Mouse (Mus musculus) skeletal muscle tissue, postnatal 0 days (tissue): ENCODE measurements around the gene Aamp. TPM values are rescaled to one million over a fixed set of nuclear protein-coding genes. Genes with fewer than 3 reads are reported as not detected.

Source experiments
- polyA plus RNA-seq: library from polyadenylated mRNA; unstranded; fragments of >200 nt; fragmentation: Nextera tagmentation; extraction: Ambion mirVana; gene quantifications from 2 replicates; pipeline ENCODE4 v1.2.1, GENCODE M21; 2015

Gene Aamp
- 152 and 164 TPM in 2 replicates for polyA plus RNA-seq

DNA sequence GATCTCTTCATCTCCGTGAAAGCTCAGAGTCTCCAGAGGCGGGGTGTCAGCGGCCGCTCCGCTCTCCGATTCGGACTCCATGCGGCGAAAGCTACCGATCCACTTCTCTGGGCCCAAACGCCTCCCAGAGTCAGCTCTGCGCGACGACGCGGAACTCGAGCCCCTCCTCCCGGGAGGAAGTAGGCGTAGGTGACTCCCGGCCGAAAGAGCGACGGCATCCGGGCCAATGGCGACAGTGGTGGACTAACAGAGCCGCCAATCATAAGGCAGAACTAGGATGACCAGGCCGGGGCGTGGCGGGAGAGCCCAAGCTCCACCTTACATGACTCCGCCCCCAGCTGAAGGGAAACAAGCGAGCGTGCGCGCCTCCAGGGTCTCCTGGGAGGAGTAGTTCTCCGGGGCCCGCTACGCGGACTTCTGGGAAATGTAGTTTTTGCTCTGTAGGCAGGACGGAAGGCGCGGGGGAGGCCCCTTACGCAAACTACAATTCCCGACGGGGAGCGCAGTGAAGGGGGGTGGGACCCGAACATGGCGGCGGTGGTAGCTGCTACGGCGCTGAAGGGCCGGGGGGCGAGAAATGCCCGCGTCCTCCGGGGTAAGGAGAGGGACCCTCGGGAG, at the start of gene Aamp, which contains the start of gene Pnkd:
TSS of gene Aamp (minus strand) at position 196 of the 618 bp plus-strand sequence.
TSS of gene Pnkd (plus strand) at position 388 of the 618 bp plus-strand sequence.

DNA sequence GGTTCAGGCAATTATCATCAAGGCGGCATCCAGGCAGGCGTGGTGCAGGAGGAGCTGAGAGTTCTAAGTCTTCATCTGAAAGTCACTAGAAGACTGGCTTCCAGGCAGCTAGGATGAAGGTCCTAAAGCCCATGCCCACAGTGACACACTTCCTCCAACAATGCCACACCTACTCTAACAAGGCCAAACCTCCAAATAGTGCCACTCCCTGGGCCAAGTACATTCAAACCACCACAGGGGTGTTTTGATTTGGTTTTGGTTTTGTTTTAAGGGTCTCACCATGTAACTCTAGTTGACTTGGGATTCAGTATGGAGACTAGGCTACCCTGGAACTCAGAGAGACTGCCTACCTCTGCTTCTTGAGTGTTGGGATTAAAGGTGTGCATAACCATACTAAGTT, 21.0 kb upstream of the Aamp start, which contains the start of gene Tmbim1:
TSS of gene Tmbim1 (minus strand) at position 101 of the 400 bp plus-strand sequence.

DNA sequence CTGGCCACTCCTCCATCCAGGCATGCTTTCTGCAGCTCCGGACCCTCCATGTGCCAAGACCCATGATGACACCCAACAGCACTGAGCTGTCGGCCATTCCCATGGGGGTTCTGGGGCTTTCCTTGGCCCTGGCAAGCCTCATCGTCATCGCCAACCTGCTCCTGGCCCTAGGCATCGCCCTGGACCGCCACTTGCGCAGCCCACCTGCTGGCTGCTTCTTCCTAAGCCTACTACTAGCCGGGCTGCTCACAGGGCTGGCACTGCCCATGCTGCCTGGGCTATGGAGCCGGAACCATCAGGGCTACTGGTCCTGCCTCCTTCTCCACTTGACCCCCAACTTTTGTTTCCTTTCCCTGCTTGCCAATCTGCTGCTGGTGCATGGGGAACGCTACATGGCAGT, 6.0 kb downstream of the Aamp start, which contains the start of gene Gpbar1:
TSS of gene Gpbar1 (plus strand) at position 13 of the 400 bp plus-strand sequence.

DNA sequence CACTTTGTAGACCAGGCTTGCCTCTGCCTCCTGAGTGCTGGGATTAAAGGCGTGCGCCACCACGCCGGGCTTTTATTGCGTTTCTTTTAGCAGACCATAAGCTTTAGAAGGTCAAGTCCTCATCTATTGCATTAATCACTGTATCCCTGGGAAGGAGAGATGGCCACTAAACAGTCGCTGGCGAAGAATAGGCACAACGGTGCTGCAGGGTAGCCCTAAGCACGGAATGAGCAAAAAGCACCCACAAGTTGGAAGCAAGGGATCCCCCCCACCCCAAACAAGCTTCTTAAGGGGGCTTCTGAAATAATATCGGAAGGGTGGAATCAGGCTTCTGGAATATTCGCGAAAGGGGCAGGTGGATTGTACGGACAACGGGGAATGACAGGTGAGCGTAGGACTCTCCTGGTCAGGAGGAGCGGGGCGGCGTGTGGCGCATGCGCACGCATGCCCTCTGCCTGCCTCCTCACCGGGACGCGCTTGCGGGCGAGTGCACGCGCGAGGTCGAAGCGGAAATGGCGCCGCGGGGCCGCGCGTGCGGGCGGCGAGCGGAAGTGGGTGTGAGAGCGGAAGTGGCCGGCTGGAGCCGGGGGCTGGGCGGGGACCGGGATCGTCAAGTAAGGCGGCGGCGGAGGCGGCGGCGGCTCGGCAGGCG, 48.5 kb downstream of the Aamp start, which contains the start of gene Arpc2:
TSS of gene Arpc2 (plus strand) at position 147 of the 652 bp plus-strand sequence.

Other genes with a start within 250 kb of the Aamp start
- gene Tns1, start 160.3 kb downstream of the Aamp start, polyA plus RNA-seq = 72.8 and 77.0 TPM in 2 replicates
- gene Rufy4, start 159.2 kb downstream of the Aamp start, polyA plus RNA-seq = 0.10 and 0.51 TPM in 2 replicates
- gene Cxcr2, start 130.7 kb downstream of the Aamp start, polyA plus RNA-seq = 0.15 and 0.21 TPM in 2 replicates
- gene Cxcr1, start 90.1 kb downstream of the Aamp start, polyA plus RNA-seq = not detected in 2 replicates
- 211 and 255 TPM in 2 replicates for gene Arpc2, start 48.7 kb downstream of the Aamp start, polyA plus RNA-seq
- 0.13 TPM in 1 of 2 replicates, not detected in the other for gene Gpbar1, start 6.2 kb downstream of the Aamp start, polyA plus RNA-seq
- 167 and 186 TPM in 2 replicates for gene Pnkd, start 192 bp upstream of the Aamp start, polyA plus RNA-seq
- gene Tmbim1, start 20.9 kb upstream of the Aamp start, polyA plus RNA-seq = 62.1 and 64.5 TPM in 2 replicates
- gene Catip, start 77.4 kb upstream of the Aamp start, polyA plus RNA-seq = 0.60 and 0.67 TPM in 2 replicates
- 2.5 and 4.1 TPM in 2 replicates for gene Slc11a1, start 90.5 kb upstream of the Aamp start, polyA plus RNA-seq
- 45.5 and 48.2 TPM in 2 replicates for gene Ctdsp1, start 106.8 kb upstream of the Aamp start, polyA plus RNA-seq
- 0.11 and 0.13 TPM in 2 replicates for gene Vil1, start 124.6 kb upstream of the Aamp start, polyA plus RNA-seq
- 25.0 and 28.0 TPM in 2 replicates for gene Cnot9, start 221.3 kb upstream of the Aamp start, polyA plus RNA-seq